Mouse (Mus musculus): Measurements from ENCODE around the gene Rmnd5b.
A peak's percentile ranks its signal among the peaks of the same experiment; 100 is the strongest.
"Not testable (repeated sequence)": the region's sequence is repeated elsewhere in the genome, so short reads cannot be mapped to it uniquely, and the experiment has no call there.

The Rmnd5b gene

DNA sequence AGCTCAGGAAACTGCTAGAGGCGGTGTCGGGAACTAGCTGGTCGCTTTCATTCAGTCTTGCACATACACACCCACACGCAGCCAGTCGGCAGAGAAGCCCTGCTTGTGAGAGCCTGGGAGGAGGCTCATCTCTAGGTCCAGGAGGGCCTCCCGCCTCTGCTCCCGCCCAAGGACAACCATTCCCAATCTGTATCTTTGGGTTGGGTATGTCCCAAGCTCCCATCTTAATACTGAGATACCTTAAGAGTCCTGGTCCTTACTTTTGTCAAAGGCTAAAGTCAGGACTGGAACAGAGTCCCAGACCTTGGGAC lies 14.1 kb upstream of the Rmnd5b start:
- peak; percentile 76 for DNase-seq (ENCODE audit: low read depth, low spot score)

DNA sequence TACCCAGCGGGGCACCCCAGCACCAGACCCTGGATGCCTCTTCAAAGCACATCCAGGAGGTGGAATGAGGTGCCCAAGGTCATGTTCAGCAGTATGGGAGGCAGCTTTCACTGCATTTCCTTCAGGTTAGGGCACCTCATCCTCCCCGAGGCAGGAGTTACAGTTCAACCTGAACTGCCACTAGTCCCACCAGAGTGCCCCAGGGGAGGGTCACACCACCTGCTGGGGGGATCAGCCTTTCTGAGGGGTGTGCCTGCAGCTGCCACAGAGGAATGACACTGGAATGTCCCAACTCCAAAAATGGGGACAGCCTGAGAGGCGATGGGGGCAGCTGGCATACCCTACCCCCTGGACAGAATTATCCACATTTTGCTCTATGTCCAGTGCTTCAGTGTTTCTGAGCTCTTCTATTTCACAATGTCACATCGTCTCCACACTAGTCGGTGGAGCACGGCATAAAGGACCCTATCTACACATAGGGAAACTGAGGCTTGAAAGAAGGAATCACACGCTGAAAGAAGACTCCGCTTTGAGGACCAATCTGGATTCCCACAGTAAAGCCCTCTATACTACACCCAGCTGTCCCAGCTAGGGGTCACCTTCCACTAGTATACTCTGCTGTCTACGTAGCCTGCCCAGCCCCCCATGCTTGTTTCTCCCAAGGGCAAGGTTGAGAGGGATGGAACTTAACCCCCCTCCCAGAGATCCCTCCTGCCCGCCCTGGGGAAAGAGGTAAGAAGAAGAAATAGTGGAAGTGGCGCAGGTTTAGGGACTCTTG lies 13.6 kb upstream of the Rmnd5b start:
- DNase-seq (ENCODE audit: low read depth, low spot score), result peak; percentile 65

DNA sequence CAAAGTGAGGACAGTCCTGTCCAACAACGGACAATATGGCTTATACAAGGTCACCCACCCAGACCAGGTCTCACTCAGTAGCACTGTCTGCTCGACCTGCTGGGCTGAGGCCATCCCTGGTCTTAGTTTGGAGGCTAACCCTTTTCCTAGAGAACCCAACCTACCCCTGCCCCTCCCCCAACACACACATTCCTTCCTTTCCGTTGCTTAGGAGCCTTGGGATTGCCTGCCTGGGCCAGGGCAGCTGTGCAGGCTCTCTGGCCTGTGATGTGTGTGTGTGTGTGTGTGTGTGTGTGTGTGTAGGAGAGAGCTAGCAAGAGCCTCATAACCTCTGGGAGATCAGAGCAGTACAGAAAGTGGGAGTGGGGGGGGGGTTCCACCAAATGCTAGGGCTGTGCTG lies 12.9 kb upstream of the Rmnd5b start:
- DNase-seq (ENCODE audit: low read depth, low spot score), result peak; percentile 86

DNA sequence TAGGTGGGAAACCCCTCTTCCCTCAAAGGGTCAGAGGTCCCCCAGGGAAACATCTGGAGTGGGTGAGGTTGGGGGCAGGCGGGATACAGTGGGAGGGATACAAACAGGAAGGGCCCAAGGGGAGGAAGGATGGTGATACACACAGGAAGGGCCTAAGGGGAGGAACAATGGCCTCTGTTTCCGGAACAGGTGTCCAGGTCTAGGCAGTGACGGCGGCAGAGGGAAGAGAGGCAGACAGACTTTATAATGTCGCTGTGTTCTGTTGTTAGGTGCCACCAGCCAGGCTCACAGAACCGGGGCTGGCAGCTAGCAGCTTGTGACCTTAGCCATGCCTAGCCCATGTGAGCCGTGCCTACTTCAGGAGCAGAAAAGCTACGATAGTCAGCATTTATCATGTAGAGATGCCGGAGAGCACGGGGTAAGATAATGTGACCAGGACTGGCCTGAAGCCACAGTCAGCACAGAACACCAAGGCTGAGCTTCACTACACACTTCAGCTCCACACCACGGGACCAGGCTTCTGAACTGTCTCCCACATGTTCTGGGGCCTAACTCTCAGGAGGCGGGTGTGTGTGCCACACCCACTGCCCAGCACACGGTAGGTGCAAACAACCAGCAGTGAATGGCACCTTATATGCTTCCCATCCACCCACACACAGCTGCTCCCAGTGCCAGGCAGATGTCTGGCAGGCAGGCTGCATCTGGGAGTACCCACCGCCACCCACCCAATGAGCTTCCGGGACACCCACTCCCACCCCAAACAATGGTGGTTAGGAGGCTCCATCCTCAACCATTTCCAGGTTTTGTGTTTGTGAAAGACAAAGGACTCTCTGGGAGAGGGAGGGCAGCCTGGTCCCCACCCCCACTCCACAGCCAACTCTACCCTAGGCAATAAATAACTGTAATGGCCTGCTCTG lies 11.3 kb upstream of the Rmnd5b start:
- DNase-seq (ENCODE audit: low read depth, low spot score), result peak; percentile 72

DNA sequence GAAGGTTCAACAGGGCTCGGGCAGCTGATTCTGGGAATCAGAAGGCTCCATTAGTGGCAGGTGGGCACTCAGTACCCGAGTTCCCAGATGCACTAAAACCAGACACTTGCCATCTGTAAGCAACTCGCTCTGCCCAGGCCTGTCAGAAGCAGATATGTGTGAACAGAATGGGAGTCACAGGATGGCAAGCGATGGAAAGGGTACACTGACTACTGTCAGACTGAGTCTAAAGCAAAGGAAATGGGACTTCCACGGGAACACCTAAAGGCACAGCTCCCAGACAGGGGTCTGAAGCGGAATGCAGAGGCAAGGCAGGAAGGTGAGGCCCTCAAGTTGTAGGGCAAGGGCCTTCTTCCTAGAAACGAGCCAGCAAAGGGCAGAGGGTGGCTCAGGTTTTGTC lies 10.5 kb upstream of the Rmnd5b start:
- no peak for DNase-seq (ENCODE audit: low read depth, low spot score)

DNA sequence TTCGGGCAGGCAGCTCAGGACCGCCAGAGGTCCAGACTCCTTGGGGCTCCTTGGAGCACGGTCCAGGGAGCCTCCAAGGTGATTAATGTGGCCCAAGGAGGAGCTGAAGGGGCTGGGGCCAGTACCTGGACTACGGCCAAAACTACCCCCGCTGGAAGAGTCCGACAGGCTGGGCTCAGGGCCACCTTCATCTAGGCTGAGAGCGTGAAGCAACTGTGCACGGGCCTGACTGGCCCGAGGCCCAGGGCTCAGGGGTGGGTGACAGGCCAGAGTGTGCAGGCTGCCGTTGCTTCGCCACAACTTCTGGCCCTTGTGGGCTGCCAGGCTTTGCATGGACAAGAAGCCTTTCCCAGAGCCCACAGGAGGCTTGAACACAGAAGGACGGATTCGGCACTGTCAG lies 9.6 kb upstream of the Rmnd5b start:
- DNase-seq (ENCODE audit: low read depth, low spot score), result no peak

DNA sequence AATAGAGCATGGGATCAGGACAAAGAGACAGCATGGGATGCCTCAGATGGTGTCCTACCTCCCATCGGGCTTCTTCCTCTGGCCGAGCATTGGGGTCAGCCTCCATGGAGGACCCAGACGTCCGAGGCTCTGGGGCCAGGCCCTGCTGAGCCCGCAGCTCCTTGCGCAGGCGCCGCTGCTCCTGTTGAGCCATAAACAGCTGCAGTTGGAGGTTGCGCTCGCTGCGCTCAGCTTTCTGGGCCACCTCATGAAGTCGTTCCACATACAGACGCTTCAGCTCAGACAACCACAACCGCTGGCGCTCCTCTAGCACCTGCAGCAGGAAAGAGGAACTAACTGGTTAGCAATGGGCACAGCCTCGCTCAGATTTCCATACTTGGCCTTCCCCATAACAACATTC lies 8.5 kb upstream of the Rmnd5b start:
- DNase-seq (ENCODE audit: low read depth, low spot score), result no peak

DNA sequence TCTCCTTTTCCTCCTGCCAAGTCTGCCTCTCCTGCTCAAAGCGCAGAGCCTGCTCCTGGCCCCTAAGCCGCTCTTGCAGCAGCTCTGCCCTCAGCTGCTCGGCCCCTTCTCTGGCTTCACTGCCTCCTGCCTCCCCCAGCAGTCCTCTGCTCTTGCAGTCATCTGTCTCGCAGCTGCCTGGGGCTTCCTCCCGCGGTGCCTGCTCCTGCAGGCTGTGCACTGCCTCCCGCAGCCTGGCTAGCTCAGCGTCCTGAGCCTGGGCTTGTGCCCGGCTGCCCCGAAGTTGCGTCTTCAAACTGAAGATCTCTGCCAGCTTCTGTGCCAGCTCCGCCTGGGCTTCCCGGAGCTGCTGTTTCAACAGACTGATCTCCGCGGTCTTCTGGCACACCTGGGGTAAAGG lies 8.1 kb upstream of the Rmnd5b start:
- DNase-seq (ENCODE audit: low read depth, low spot score), result peak; percentile 45

DNA sequence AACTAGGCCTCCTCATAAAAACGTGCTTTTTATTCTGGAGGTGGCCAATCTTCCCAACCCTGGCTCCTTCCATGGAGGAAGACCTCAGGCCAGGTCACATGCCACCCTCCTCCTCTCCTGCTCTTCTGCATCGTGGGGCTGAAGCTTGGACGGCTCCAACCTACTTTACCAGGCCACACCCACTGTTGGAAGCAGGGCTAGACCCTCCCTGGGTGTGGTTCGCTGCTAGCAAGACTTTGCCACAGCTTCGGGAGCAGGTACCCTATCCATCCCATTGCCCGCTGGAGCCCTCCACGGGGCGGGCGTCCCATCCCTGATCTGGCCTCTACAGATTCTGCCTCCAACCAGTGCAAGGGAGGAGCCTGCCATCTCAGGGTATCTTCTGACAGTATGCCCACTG lies 7.5 kb upstream of the Rmnd5b start:
- DNase-seq (ENCODE audit: low read depth, low spot score), result peak; percentile 52

DNA sequence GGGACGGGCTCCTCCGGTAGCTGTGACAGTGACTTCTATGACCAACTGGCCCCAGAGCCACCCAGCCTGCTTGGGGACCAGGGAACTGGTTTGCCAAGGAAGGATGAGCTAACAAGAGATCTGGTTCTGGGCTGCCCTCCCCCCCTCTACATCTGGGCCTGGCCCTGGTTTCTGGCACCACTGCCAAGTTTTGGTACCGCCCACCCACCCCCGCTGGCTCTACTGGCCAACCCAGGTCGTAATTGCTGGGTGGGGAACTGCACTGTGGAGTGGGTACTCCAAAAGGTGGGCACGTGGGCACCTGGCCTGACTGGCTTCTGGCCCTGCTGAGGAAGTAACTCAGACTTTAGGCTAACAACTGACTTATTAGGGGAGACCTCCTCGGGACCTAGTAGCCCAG lies 5.1 kb upstream of the Rmnd5b start:
- no peak for DNase-seq (ENCODE audit: low read depth, low spot score)

DNA sequence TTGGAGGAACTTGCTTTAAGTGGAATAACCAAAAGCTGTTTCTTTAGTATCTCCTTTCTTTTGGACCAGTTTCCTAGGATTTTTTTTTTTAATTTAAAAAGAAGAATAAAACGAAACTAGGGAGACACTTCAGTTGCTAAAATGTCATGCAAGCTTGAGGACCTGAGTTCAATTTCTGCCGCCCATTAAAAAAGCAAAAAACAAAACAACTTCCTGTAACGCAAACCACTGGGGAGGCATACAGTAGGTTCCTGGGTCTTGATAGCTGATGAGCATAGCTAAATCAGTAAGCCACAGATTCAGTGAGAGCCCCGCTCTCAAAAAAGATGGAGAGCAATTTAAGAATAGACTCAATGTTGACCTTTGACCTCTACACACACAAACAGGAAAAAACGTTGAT lies 2.8 kb upstream of the Rmnd5b start:
- DNase-seq (ENCODE audit: low read depth, low spot score), result no peak

DNA sequence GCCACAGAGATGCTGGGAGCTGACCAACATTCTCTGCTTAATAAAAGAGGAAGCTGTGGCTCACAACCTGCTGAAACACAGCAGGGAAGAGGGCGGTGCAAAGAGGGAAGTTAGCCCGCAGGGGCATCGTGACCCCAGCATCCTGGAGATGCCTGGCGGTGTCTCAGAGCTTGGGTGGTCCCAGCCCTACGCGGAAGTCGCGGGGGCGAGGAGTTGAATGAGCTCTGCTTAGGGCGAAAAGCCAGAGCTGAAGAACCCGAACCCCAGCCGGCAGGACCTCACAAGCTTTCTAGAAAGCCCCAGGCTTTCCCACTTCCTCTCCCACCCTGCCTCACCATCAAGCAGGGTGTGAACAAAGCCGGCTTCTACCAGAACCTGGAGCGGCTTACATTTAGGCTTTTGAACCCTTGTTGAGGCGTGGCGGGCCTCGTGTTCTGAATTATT lies 2.3 kb upstream of the Rmnd5b start:
- peak; percentile 95 for DNase-seq (ENCODE audit: low read depth, low spot score)

DNA sequence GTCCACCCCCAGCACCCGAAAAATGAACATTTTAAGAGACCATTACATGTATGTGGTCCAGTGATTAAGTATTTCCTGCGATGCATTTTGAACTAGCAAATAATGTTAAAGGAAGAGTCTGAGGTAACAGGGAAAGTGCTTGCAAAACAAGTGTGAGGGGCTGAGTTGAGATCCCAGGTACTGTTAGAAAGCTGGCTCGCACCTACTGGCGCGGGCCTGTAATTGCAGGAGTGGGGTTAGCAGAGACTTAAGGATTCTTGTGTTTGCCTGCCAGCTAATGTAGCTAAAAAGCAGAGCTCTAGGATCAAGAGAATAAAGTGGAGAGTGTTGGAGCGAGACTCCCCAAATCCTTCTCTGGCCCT lies 608 bp upstream of the Rmnd5b start:
- DNase-seq (ENCODE audit: low read depth, low spot score), result peak; percentile 91

DNA sequence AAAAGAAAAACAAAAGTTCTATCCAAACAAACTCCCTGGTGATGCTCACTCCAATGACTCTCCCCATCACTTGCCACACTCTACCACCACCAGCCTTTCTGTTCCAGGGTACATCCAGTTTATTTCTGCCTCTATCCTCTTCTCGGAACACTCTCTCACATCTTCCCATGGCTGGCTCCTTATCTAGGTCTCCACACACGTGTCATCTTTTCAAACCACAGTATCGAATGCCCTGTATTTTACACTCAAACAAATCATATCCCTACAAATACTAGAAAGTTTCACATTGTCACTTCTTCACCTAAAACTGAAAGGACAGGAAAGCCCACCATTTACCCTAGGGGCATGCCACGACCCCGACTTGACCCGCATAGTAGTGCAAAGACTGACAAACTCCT lies 570 bp downstream of the Rmnd5b start:
- no peak for DNase-seq (ENCODE audit: low read depth, low spot score)

DNA sequence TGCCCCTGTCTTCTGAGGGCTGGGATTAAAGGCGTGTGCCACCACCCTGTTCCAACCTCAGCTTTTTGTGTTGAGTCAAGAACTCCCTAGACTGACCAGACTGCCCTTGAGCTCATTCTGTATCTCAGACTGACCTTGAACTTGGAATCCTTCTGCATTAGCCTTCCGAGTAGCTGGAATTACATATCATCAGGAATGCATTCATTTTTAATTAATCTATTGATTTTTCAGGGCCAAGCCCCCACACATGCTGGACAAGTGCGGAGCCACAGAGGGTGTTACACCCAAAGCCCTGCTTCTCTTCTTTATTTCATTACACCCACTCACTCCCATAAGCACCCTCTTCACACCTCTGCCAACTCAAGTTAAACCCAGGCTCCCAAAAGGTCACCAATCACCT lies 2.0 kb downstream of the Rmnd5b start:
- peak; percentile 70 for DNase-seq (ENCODE audit: low read depth, low spot score)

DNA sequence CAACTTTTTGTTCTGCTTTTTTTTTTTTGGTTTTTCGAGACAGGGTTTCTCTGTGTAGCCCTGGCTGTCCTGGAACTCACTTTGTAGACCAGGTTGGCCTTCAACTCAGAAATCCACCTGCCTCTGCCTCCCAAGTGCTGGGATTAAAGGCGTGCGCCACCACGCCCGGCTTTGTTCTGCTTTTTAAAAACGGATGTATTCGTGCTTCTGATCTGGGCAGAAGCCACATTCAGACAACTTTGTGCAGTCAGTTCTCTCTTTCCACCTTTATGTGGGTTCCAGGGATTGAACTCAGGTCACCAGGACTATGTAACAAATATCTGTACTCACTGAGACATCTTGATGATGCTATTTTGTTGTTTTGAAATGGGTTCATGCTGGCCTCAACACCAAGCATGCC lies 2.5 kb downstream of the Rmnd5b start:
- not testable (repeated sequence) for DNase-seq (ENCODE audit: low read depth, low spot score)

DNA sequence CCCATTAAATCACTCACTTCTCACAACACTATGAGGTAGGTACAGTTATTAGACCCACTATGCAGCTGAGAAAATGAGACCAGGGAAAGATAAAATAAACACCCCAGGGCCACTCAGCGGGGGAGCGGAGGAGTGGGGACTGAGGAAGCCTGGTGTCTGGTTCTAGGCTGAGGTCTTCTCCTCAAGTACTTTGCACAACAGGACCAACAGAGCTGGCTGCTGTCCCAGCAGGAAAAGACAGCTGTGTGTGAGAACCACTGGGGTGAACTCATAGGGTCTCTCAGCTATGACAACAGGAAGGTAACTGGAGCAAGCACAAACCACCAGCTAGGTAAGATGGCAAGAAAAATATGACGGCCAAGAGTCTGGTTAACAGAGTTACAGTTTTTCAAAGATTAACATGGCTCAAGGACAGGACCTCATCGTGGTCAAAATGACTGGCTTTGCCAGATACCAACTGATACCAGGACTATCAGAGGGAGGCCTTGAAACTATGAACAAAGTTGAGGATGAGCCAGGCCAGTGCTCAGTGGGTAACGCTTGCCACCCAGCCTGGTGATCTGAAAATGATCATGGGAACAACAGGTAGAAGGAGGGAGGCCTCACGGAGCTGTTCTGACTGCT lies 3.5 kb downstream of the Rmnd5b start:
- DNase-seq (ENCODE audit: low read depth, low spot score), result no peak

DNA sequence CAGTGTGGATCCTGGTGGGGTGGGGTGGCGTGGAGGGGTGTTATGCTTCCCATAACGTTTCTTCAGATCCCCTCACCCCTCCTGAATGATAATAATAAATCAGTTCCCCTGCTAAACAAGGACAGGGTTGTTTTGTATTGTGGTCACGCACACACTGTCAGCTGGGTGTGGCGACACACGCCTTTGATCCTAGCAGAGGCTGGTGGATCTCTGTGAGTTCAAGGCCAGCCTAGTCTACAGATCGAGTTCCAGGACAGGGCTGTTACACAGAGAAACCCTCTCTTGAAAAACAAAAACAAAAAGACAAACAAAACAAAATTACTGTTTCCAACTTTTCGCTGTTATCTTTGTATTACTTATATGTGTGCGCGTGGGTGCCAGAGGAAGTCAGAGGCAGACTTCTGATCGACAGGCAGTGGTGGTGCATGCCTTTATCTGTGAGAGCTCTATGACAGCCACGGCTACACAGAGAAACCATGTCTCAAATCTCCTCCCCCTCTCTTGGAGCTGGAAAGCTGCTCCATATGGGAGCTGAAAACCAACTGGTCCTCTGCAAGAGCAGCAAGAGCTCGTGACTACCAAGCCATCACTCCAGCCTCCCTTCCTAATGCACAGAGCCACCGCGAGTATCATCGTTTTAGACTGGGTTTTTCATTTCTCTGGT lies 5.9 kb downstream of the Rmnd5b start:
- DNase-seq (ENCODE audit: low read depth, low spot score), result peak; percentile 42

DNA sequence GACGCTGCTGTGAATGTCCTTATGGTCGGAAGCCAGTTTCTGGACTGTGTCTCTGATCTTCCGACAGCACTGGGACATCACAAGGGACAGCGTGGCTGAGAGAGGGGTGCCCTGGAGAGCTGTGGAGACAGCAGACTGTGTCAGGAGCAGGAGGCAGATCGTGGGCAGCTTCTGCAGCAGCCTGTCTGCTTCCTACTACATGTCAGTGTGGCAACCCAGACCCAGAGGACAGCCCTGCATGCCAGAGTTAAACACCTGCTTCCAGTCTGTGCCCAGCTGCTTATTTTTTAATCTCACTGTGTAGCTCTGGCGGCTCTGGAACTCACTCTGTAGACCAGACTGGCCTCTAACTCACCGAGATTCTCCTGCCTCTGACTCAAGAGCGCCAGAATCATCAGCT lies 7.8 kb downstream of the Rmnd5b start:
- no peak for DNase-seq (ENCODE audit: low read depth, low spot score)

DNA sequence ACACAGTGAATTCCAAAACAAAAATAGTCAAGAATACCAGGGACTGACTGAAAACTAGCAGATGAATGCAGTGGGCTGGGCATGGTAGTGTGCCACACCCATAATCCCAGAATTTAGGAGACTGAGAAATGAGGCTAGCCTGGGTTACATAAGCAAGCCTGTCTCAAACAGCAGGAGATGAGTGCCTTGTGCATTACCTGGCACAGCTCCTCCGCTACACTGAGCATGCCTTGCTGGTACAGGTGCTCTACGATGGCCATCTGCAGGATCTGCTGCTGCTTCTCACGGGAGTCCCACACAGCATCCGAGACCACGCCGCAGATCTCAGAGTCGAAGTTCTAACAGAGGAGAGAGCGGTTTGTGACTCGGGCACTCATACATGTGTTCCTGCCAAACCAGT lies 8.3 kb downstream of the Rmnd5b start:
- DNase-seq (ENCODE audit: low read depth, low spot score), result no peak

DNA sequence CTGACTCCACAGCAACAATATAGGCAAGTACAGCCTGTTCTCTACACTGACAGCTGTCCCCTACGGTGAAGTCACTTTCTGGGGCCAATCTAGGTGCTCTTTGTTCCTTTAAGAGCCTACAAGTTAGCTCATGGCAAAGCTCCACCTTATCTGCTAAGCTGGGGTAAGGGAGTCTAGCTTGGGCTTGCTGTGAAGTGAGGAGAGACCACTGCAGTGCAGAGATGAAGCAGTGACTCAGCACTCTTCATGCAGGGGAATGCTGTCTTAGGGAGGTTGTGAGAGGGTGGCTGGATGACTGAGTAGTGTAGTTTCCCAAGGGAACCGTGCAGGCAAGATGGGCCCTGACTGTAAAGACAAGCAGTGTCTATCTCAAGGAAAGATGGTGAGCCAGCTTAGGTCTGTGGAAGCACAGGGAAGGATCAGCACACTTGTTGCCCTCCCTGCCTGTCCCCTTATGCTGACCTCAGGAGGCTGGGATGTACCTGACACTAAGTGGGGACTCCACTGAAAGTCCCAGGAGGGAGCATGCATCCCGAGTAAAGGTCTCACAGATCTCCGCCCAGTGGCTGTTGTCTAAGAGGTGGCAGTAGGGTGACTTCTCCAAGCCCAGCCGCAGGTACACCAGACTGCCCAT lies 10.4 kb downstream of the Rmnd5b start:
- DNase-seq (ENCODE audit: low read depth, low spot score), result peak; percentile 33
